ENCODE assay signal across 11 mouse cellular contexts in the genomic region with DNA sequence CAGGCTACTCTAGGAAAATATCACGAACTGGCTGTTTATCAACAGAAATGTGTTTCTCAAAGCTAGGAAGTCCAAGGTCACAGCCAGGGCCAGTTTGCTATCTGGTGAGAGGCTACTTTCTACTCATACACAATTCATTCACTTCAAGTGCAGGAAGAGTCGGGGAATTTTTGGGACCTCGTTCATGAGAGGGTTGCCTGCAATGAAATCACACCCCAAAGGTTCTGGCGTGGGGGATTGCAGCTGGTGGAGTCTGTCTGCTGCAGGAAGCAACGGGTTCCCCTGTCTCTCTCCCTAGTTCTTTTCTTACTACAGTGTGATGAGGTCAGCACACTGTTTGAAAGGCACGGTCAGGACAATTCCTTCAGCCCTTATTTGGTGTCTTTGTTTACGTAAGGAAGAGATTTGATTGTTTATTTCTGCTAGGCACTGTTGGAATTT. TPM values are rescaled to one million over a fixed set of nuclear protein-coding genes. Genes with fewer than 3 reads are reported as not detected.
DNase-seq lines count a peak whose midpoint lies in the region; ATAC-seq lines count a peak whose summit lies in the region.
"Had no signal": no experiment of that assay in that cellular context is flagged by ENCODE, and none has a peak within 500 bp of the region (broad histone marks: within the 10 kb centered on the region; RNA-seq: fewer than 3 reads in every experiment).

No protein-coding gene starts in this region.

- intact Hi-C loops in heart, postnatal 36 days (cut with DNase I): no loop called here

- H3K4me1 ChIP-seq in heart, embryonic 14.5 days (ENCODE audit: control insufficient read depth in 2 of 2, insufficient read depth in 2 of 2, low read length in 2 of 2): peaks cover 7 to 28% of the 10 kb centered on the region in 2 experiments; a peak in 3 of 4 replicates
- peaks cover 22% of the 10 kb centered on the region for H3K4me1 ChIP-seq in limb, embryonic 15.5 days

- WGBS in heart, embryonic 14.5 days: 14% methylated on average over 7 of the region's 7 CpGs
- 42% methylated on average over 7 of the region's 7 CpGs for WGBS in limb, embryonic 15.5 days

- no peaks in the 10 kb centered on the region for H3K9me3 ChIP-seq in heart, embryonic 14.5 days (ENCODE audit: control insufficient read depth, low read length)
- no peaks in the 10 kb centered on the region for H3K9me3 ChIP-seq in limb, embryonic 15.5 days
- H3K9me3 ChIP-seq: forebrain, embryonic 12.5 days had no signal

- no peaks in the 10 kb centered on the region for H3K36me3 ChIP-seq in heart, embryonic 14.5 days (ENCODE audit: control insufficient read depth, insufficient read depth, low read length)
- no peaks in the 10 kb centered on the region for H3K36me3 ChIP-seq in limb, embryonic 15.5 days
- H3K36me3 ChIP-seq: forebrain, embryonic 12.5 days had no signal

- peak overlapping the region; percentile 25 to 71; a peak in 2 of 4 replicates for H3K27ac ChIP-seq in heart, embryonic 14.5 days (replicated peaks in 1 of 2; ENCODE audit: control insufficient read depth in 1 of 2, insufficient read depth in 1 of 2, low read depth in 2 of 2, low read length in 2 of 2)
- peak overlapping the region; percentile 51 for H3K27ac ChIP-seq in limb, embryonic 15.5 days
- H3K27ac ChIP-seq: forebrain, embryonic 12.5 days had no signal

- ATAC-seq in heart, embryonic 14.5 days (ENCODE audit: insufficient number of reproducible peaks, insufficient read depth, low FRiP score, low read depth): no peak
- no peak for ATAC-seq in limb, embryonic 15.5 days (ENCODE audit: insufficient number of reproducible peaks, low FRiP score, low TSS enrichment, low read depth)
- ATAC-seq: CD4-positive, CD25-positive, alpha-beta regulatory T cell, adult 4 months had no signal

- no peaks in the 10 kb centered on the region for H3K27me3 ChIP-seq in heart, embryonic 14.5 days (ENCODE audit: control insufficient read depth, insufficient read depth, low read length)
- no peaks in the 10 kb centered on the region for H3K27me3 ChIP-seq in limb, embryonic 15.5 days
- H3K27me3 ChIP-seq: forebrain, embryonic 12.5 days had no signal

- H3K4me3 ChIP-seq in heart, embryonic 14.5 days (ENCODE audit: control insufficient read depth in 1 of 2, insufficient read depth in 1 of 2, low read depth in 1 of 2, low read length in 2 of 2): no peak overlapping the region
- no peak overlapping the region for H3K4me3 ChIP-seq in limb, embryonic 15.5 days
- H3K4me3 ChIP-seq: forebrain, embryonic 12.5 days had no signal

- peak; percentile 3 to 15 for DNase-seq in heart, adult 9 months (ENCODE audit: low spot score in 2 of 2)
- DNase-seq in heart, postnatal 36 days: no peak
- DNase-seq in adipocyte (ENCODE audit: low spot score): peak; percentile 35
- DNase-seq in urinary bladder, postnatal 36 days (ENCODE audit: low spot score in 2 of 2): no peak
- no peak for DNase-seq in urinary bladder, adult 18-20 months (ENCODE audit: low spot score in 2 of 2)
- DNase-seq in left cerebral cortex, adult 8-10 months (ENCODE audit: low spot score in 2 of 2): no peak
- DNase-seq: cerebellum, adult 9-10 months had no signal

- H3K9ac ChIP-seq in heart, embryonic 14.5 days (ENCODE audit: low read length): no peak overlapping the region
- H3K9ac ChIP-seq in limb, embryonic 15.5 days: no peak overlapping the region
- H3K9ac ChIP-seq: forebrain, embryonic 12.5 days had no signal

- H3K4me2 ChIP-seq in heart, embryonic 14.5 days (ENCODE audit: low read length): no peak overlapping the region
- H3K4me2 ChIP-seq in limb, embryonic 15.5 days: no peak overlapping the region
- H3K4me2 ChIP-seq: forebrain, embryonic 12.5 days had no signal

RNA-seq across cellular contexts. Expression of gene Alg14, which starts 48.8 kb away (rescaled TPM):
- 10 to 100 TPM; 11.9 to 13.4 TPM for total RNA-seq in heart, postnatal 36 days (2021)
- 41.9 and 43.7 TPM in 2 replicates for polyA plus RNA-seq in heart, embryonic 14.5 days (2014; fragmentation: Nextera tagmentation; extraction: Ambion mirVana)
- polyA plus RNA-seq in limb, embryonic 15.5 days (2015; fragmentation: Nextera tagmentation; extraction: Ambion mirVana): 41.6 and 43.9 TPM in 2 replicates
- 10 to 100 TPM; 11.7 to 16.2 (median 14.8) TPM for total RNA-seq in left cerebral cortex, adult 8-10 months (2022)

RNA-seq across cellular contexts. Expression of gene Tmem56, which starts 57.4 kb away (rescaled TPM):
- total RNA-seq in heart, postnatal 36 days (2021): 1 to 10 TPM in 1 of 2 experiments, under 1 TPM in 1; 0.92 to 1.4 TPM
- polyA plus RNA-seq in heart, embryonic 14.5 days (2014; fragmentation: Nextera tagmentation; extraction: Ambion mirVana): 1.3 and 1.5 TPM in 2 replicates
- polyA plus RNA-seq in limb, embryonic 15.5 days (2015; fragmentation: Nextera tagmentation; extraction: Ambion mirVana): 1.1 and 1.3 TPM in 2 replicates
- 10 to 100 TPM; 35.0 to 49.8 (median 43.9) TPM for total RNA-seq in left cerebral cortex, adult 8-10 months (2022)
- polyA plus RNA-seq: CD4-positive, CD25-positive, alpha-beta regulatory T cell, adult 4 months had no signal

Comparison
In these comparisons a context has a peak if more than half of its experiments do, and no peak if none do; other contexts are left out.
1. DNase-seq: peak in heart, adult 9 months (2 of 2) and adipocyte (single experiment); none in heart, postnatal 36 days (0 of 2), urinary bladder, postnatal 36 days (0 of 2), urinary bladder, adult 18-20 months (0 of 2) and left cerebral cortex, adult 8-10 months (0 of 2).
2. RNA of gene Tmem56, which starts 57.4 kb away (total RNA-seq): 35.0 to 49.8 TPM in left cerebral cortex, adult 8-10 months; 0.92 to 1.4 TPM in heart, postnatal 36 days; every median in the first group is over 10 times any median in the second.